Mouse (Mus musculus) left cerebral cortex, adult 9 months (tissue): Measurements from ENCODE around the gene Thsd4.
"Not testable (repeated sequence)": the region's sequence is repeated elsewhere in the genome, so short reads cannot be mapped to it uniquely, and the experiment has no call there.

Source experiments
- DNase-seq, 2 experiments: peaks; one replicate each; pipeline ENCODE4 v3.0.0; 2022; ENCODE audit warnings: low spot score in 2 of 2

Thsd4 gene

DNA sequence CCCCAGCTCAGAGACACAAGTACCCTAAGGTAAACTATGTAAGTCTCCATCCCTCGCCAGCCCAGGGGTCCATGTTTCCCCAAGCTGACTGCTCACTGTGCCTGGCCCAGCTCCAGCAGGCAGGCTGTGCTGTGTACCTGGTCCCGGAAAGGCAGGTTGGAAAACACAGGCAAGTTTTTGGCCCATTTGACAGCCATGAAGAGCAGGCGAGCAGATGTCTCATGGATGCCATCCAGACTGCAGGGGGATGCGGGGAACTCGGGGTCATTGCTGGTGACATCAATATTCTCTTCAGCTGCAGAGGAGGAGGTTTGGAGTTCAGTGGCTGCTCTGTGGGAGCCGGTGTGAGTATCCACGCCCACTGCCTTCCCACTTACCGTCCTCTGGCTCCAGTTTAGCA, 573.6 kb downstream of the Thsd4 start:
- no peak for DNase-seq

DNA sequence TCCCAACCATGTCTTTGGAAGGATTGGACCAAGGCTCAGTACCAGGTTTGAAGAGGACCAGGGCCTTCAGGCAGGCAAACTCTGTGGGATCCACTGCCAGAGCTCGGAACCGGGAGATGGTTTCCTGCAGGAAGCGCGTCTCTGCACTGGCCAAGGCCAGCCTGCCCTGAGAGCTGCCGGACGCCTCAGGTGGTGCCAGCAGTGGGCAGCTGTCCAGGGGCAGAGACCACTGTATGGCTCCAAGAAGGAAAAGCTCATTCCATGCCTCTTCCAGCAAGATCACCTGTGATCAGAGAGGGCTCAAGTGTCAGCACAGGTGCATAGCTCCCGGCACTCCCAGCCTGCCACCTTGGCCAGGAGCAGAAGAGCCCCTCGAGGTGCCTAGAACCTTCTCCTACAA, 574.6 kb downstream of the Thsd4 start:
- DNase-seq = no peak

DNA sequence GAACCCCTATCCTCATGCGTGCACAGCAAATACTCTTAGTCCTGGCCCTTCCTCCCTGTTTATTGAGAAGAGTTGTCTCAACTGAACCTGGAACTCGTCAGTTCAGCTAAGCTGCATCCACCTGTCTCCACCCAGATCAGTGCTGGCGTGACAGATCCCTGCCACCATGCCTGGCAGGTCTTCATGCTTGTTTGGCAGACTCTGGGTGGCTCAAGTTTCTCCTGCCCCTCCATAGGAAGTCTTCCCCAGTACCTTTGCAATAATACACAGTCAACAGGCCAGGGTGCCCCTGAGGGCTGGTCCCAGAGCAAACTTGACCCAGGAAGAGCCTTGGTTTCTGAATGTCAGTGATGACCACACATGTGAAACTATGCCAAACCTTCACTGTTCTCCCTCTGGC, 576.6 kb downstream of the Thsd4 start:
- no peak for DNase-seq

DNA sequence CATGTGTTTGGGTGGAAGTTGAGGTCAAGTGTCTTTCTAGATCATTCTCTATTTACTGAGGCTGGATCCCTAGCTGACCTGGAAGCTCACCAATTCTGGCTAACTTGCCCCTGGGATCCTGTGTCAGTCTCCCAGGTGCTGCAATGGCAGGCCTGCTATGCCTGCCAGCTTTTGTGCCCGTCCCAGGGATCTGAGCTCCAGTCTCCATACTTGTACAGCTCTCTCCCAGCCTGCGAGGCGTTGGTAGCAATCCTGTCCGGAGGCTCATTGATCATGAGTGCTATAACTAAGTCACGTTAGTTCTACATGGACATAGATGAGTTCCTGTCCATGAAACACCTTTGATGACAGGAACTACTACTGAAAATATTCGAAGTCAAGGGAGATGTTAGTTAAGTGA, 578.0 kb downstream of the Thsd4 start:
- DNase-seq = no peak

DNA sequence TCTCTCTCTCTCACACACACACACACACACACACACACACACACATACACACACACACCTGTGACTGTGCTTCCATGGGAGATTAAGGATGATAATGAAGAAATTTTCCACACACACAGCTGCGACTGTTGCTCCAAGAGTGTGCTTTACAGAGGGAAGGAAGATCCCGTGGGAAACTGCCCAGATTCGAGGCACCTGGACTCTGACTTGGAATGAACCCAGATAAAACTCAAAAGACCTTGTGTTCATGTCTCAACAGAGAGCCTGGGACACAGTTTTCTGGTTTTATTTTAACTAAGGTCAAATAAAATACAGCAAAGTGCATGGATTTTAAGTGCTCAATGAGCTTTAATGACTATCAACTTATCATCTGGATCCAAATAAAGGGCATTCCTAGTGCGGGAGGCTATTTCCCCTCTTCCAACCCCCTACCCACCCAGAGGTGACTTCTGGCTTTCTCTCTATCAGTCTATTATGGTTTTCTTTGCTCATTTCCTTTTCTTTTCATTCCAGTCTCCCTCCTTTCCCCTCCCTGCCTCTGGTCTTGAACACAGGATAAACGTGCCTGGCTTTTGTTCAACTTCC, 579.3 kb downstream of the Thsd4 start:
- DNase-seq = no peak

DNA sequence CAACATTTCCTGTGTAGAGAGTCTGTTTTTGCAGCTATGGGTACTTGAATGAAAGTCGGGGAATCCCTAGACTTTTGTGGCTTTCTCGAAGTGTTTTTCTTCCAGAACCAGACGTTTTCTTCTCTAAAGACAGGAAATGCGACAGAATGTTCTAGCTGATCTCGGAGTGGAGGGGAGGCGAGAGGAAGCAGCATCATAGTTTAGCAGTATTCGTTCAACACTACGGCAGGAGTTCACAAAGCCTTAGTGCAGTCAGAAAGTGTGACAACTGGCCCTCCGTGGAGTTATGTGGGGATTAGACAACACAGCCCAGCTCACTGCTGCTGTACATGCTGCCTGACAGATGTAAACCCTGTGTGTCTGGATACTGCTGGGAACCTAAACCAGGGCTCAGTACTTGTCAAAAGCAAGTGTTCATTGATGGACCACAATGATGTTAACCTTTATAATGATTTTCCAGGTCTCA, 579.9 kb downstream of the Thsd4 start:
- no peak for DNase-seq

DNA sequence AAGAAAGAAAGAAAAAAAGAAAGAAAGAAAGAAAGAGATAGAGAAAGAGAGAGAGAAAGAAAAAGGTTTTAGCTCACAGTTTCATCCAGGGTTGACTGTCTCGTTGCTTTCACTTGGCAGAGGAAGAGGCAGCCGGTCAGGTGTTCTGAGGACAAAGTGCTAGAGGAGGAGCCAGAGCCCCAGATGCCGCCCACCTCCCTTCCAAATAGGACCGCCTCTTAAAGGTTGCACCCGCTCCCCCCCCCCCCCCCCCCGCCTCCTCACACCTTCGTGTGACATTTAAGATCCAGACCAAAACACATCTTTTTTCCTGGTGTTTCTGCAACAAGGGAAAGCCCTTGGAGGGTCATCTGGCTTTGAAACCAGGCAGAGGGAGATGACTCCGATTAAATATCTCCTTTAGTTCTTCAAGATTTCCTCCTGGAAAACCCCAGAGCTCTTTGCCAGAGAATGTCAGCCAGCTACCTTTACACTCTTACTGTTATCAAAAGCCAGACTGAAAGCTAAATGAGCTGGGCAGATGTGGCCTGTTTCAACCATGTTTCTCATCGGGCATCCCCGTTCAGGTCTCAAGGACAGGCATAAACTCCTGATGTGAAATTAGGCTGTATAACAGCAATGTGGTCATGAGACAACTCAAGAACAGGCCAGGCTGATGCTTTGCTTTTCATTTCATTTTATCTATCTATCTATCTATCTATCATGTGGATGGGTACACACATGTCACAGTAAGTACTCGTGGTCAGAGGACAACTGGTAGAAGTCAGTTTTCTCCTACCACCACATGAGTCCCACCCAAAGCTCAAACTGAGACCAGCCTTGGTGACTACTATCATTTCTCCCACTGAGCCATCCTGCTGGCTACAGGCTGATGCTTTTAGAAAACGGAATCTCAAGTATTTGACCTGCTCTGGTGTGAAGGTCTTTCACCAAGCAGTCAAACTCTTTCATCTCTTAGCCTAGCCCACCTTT, 580.6 kb downstream of the Thsd4 start:
- DNase-seq = no peak

DNA sequence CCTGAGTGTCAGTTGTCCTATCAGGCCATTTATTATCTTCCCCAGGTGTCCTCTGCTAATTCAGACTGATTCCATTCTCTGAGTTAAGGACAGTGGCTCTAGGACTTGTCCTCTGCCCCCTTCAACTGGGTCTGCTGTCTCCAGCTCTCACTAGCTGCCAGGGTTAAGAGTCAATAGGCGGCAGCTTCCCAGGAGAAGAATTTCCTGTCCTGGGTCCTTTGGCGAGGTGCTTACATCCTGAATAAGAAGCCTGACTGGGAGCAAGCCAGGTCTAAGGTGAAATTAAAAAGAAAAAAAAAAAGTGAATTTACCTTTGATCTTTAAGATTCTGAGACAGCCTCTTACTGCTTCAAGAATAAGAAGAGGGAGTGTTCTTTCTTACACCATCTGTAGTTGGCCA, 582.2 kb downstream of the Thsd4 start:
- no peak for DNase-seq

DNA sequence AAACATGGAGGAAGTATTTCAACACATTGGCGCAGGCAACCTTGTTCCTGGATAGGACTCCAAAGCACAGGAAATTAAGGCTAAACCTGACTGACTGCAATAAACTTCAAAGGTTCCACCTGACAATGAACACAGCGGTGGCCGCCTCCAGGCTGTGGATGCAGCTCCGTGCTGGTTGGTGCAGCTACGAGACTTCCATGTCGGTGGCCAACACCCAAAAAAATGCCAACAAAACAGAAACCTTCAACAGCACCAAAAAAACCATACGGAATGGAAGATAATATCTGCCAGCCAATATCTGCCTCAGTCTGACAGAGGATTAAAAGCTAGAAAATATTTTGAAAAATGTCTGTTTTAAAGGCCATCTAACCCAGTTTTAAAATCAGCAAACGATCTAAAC, 583.3 kb downstream of the Thsd4 start:
- DNase-seq = no peak

DNA sequence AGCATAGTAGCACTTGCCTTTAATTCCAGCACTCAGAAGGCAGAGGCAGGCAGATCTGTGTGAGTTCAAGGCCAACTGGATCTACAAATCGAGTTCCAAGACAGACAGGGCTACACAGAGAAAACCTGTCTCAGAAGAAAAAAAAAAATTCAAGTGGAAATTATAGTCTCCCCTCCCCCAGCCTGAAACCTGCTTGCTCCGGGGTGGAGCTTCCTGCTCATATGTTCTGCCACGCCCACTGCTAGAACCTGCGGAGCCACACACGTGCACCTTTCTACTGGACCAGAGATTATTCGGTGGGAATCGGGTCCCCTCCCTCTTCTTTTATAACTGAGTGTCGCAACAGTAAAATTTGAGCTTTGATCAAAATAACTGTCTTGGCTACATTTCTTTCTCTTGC, 586.0 kb downstream of the Thsd4 start:
- DNase-seq = not testable (repeated sequence)

DNA sequence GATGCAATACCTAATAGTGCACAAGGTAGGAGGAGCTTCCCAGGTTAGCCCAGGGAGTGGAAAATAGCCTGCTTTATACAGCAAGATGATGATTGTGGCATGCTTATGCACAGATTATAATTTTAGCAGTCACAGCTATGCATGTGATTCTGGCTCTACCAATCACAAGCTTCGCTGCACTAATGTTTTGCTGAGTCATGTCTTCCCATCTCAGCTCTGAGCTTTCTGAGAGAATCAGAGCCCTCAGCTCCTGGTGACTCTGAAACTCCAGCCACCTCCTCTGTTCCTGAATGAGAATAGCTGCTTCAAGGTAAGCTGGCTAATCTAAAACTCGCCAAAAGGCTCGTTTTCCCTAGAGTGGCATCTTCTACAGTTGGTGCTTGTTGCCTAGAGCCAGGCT, 591.6 kb downstream of the Thsd4 start:
- no peak for DNase-seq
